ENCODE assay signal across 9 mouse cellular contexts in genomic region chr17:45312510-45313266, GRCm38 (mm10).
A peak's percentile ranks its signal among the peaks of the same experiment; 100 is the strongest.
DNase-seq lines count a peak whose midpoint lies in the region; ATAC-seq lines count a peak whose summit lies in the region.
"Had no signal": no experiment of that assay in that cellular context is flagged by ENCODE, and none has a peak within 500 bp of the region (broad histone marks: within the 10 kb centered on the region; RNA-seq: fewer than 3 reads in every experiment).

No protein-coding gene starts in this region.

- no peak overlapping the region for H3K27ac ChIP-seq in embryonic facial prominence, embryonic 15.5 days (replicated peaks)

- no peak overlapping the region for H3K4me3 ChIP-seq in embryonic facial prominence, embryonic 15.5 days (replicated peaks)
- H3K4me3 ChIP-seq: erythroblast, embryonic 14.5 days had no signal

- no peak overlapping the region for H3K4me2 ChIP-seq in embryonic facial prominence, embryonic 15.5 days (replicated peaks)

- no peaks in the 10 kb centered on the region for H3K36me3 ChIP-seq in embryonic facial prominence, embryonic 15.5 days

- H3K27me3 ChIP-seq in embryonic facial prominence, embryonic 15.5 days: no peaks in the 10 kb centered on the region

- WGBS in embryonic facial prominence, embryonic 15.5 days: 63% methylated on average over 5 of the region's 5 CpGs

- no peak overlapping the region for H3K9ac ChIP-seq in embryonic facial prominence, embryonic 15.5 days

- H3K9me3 ChIP-seq in embryonic facial prominence, embryonic 15.5 days (replicated peaks): 0 out of 2 replicates have a peak, but pooled peaks cover 6% of the 10 kb centered on the region

- intact Hi-C loops in left cerebral cortex, postnatal 14 days (cut with DNase I): no loop called here

- H3K4me1 ChIP-seq in embryonic facial prominence, embryonic 15.5 days: no peaks in the 10 kb centered on the region

- ATAC-seq in embryonic facial prominence, embryonic 15.5 days (ENCODE audit: insufficient number of reproducible peaks, low FRiP score, low TSS enrichment, low read depth): 0 out of 2 replicates have a peak, but pooled peaks have one; percentile 24
- no peak for ATAC-seq in erythroid progenitor cell, adult 5-6 weeks (replicated peaks; ENCODE audit: low FRiP score, poor library complexity, severe bottlenecking)

- DNase-seq in testis, postnatal 14 days (ENCODE audit: low spot score): peak; percentile 41
- DNase-seq in testis, postnatal 10 days (ENCODE audit: low spot score): no peak
- DNase-seq in kidney, adult 18-20 months: peak; percentile 33
- DNase-seq in left cerebral cortex, postnatal 14 days (ENCODE audit: low spot score in 2 of 2): peak; percentile 46 to 47
- peak; percentile 38 for DNase-seq in ovary, postnatal 14 days (ENCODE audit: low spot score)
- DNase-seq in spleen, postnatal 36 days (ENCODE audit: low spot score in 2 of 2): no peak

Comparison
In these comparisons a context has a peak if more than half of its experiments do, and no peak if none do; other contexts are left out.
1. DNase-seq: peak in testis, postnatal 14 days (single experiment), kidney, adult 18-20 months (single experiment), left cerebral cortex, postnatal 14 days (2 of 2) and ovary, postnatal 14 days (single experiment); none in testis, postnatal 10 days (single experiment) and spleen, postnatal 36 days (0 of 2).